Mouse (Mus musculus): ENCODE measurements around the gene Il1rl1.

The Il1rl1 gene

GRCm38 (mm10) chr1:40428910-40429675 is at the start of gene Il1rl1:
Il1rl1 (plus strand) TSS chr1:40429570.
- no peak for DNase-seq

- peak; percentile 2 for DNase-seq
These were observed 49.3 kb upstream of the Il1rl1 start for GRCm38 (mm10) chr1:40380111-40380510.

- no peak for DNase-seq
These were observed 48.4 kb upstream of the Il1rl1 start for GRCm38 (mm10) chr1:40380990-40381389.

GRCm38 (mm10) chr1:40382841-40383240 is 46.5 kb upstream of the Il1rl1 start:
- no peak for DNase-seq

- DNase-seq = no peak
These were observed 44.3 kb upstream of the Il1rl1 start for GRCm38 (mm10) chr1:40384931-40385545.

GRCm38 (mm10) chr1:40391374-40391773 is 38.0 kb upstream of the Il1rl1 start:
- DNase-seq = no peak

GRCm38 (mm10) chr1:40392535-40392934 is 36.8 kb upstream of the Il1rl1 start:
- DNase-seq = no peak

- no peak for DNase-seq
These were observed 36.2 kb upstream of the Il1rl1 start for GRCm38 (mm10) chr1:40393214-40393613.

- DNase-seq = no peak
These were observed 29.7 kb upstream of the Il1rl1 start for GRCm38 (mm10) chr1:40399639-40400038.

- no peak for DNase-seq
These were observed 24.7 kb upstream of the Il1rl1 start for GRCm38 (mm10) chr1:40404682-40405081.

GRCm38 (mm10) chr1:40409882-40410281 is 19.5 kb upstream of the Il1rl1 start:
- no peak for DNase-seq

GRCm38 (mm10) chr1:40413039-40413438 is 16.3 kb upstream of the Il1rl1 start:
- no peak for DNase-seq

- no peak for DNase-seq
These were observed 15.1 kb upstream of the Il1rl1 start for GRCm38 (mm10) chr1:40414276-40414675.

GRCm38 (mm10) chr1:40414863-40415656 is 14.3 kb upstream of the Il1rl1 start:
- no peak for DNase-seq

GRCm38 (mm10) chr1:40417034-40417433 is 12.3 kb upstream of the Il1rl1 start:
- no peak for DNase-seq

GRCm38 (mm10) chr1:40418512-40418911 is 10.9 kb upstream of the Il1rl1 start:
- no peak for DNase-seq

- DNase-seq = no peak
These were observed 5.5 kb upstream of the Il1rl1 start for GRCm38 (mm10) chr1:40423892-40424291.

GRCm38 (mm10) chr1:40427270-40427669 is 2.1 kb upstream of the Il1rl1 start:
- no peak for DNase-seq

- DNase-seq = no peak
These were observed 1.5 kb upstream of the Il1rl1 start for GRCm38 (mm10) chr1:40427901-40428300.

GRCm38 (mm10) chr1:40430143-40430834 is 919 bp downstream of the Il1rl1 start:
- DNase-seq = no peak

GRCm38 (mm10) chr1:40432169-40432568 is 2.8 kb downstream of the Il1rl1 start:
- DNase-seq = no peak

GRCm38 (mm10) chr1:40435936-40436335 is 6.6 kb downstream of the Il1rl1 start:
- no peak for DNase-seq

- DNase-seq = no peak
These were observed 8.0 kb downstream of the Il1rl1 start for GRCm38 (mm10) chr1:40437340-40437739.
